Mouse (Mus musculus) R1 (cell line): ENCODE results near the gene Lhpp.
A peak's percentile ranks its signal among the peaks of the same experiment; 100 is the strongest.

Source experiments
- DNase-seq: peaks from one replicate; pipeline ENCODE4 v3.0.0-alpha.2; 2018; ENCODE audit warnings: low read depth, low spot score

The Lhpp gene

GRCm38 (mm10) chr7:132681831-132682230 lies 71.4 kb downstream of the Lhpp start:
- no peak for DNase-seq

DNA sequence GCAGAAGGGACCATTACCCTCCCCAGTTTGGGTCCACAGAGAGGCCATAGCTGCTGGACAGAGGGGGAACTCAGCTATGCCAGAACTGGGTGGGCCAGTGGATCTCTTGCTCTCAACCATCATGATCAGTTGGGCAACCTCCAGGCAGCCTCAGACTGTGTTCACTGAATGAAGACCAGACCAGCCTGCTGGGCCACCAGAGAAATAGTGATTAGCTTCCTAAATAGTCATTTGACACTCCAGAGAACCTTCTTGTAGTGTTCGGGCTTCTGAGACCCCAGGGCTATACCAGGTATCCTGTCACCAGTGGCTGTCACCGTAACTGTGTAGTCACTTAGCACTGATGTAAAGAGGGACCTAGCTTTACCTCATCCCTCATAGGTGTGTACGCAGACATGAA lies 71.9 kb downstream of the Lhpp start:
- DNase-seq = no peak

DNA sequence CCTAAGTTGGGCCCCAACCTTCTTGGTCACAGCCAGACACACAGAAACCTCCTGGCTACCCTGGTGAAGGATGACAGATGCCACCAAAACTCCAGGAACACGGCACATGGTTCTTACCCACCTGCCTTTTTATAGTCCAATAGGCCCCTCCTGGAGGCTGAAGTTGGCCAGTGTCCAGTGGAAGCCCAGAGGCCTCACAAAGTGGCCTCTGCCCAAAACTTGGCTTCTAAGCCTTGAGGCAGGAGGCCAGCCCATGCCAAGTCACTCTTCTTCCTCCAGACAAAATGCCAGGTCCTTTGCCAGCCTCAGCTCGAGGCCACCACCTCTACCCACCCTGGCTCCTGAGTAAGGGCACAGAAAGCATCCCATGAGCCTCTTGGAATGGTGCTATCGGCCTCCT lies 72.5 kb downstream of the Lhpp start:
- DNase-seq = no peak

- no peak for DNase-seq
These were observed 73.5 kb downstream of the Lhpp start for GRCm38 (mm10) chr7:132683923-132684322.

DNA sequence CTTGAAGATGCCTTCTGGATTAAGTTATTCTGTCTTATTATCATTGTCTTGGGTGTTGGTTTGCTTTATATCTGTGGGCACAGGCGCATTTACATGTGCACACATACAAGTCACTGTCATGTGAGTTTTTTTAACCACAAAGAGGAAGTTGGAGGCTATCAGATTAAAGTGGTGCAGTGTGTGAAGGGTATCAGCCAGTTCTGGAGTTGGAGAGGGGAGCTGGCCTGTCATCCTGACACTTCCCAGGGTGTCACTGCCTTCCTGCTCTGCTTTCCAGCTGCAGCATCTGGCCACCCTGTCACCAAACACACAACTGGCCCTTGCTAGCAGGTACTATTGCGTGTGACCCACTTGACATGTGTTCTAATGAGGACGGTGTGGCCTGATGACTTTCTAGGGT lies 76.1 kb downstream of the Lhpp start:
- DNase-seq = no peak

DNA sequence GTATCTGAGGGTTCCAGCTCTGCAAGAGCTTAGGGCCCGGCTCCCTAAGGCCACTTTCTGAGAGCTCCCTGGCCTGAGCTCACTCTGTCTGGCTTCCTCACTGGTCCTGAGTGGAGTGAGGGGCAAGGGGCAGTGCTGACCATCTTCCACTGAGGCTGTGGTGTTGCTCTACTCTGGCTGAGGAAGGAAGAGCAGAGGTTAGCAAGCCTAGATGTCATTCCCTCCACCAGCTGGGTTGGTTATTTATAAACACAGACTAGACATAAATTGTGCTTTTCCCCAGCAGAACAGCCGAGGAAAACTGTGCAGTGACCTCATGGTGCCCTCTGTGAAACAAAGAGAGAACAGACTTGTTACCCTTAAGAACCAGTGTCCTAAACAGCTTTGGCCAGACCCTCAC lies 77.5 kb downstream of the Lhpp start:
- DNase-seq = no peak

DNA sequence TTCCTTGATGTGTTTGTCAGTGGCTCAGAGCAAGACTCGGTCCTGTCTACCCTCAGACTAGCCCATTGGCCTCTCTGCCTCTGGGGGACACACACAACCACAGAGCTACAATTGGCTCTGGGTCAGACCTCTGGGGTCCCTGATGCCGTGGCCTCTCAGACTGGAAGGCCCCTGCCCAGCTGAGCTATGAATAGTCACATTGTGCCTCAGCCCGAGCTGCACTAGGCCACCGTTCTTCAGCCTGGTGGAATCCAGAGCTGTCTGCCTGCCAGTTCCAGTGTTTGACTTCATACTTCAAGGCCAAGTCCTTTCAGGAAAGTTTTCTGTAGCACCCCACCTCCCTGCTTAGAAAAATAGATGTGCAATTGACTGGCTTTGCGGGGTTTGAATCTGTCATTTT lies 78.3 kb downstream of the Lhpp start:
- no peak for DNase-seq

DNA sequence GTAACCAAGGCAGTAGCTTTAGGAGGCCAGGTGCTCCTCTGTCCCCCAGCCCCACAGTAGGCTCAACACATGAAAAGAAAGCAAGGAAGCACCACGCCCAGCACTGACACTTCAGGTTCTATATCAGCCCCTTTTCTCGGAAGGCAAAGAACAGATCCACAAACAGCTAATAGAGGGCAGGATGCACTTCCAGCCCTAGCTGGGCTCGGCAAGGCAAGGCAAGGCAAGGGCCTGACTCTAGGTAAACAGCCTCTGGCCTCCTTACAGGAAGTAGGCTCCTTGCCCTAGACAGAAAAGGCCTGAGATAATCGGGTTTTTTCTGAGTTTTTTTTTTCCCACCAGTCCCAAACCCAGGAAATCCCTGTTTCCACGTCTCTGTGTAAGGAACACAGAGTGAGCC lies 79.3 kb downstream of the Lhpp start:
- no peak for DNase-seq

DNA sequence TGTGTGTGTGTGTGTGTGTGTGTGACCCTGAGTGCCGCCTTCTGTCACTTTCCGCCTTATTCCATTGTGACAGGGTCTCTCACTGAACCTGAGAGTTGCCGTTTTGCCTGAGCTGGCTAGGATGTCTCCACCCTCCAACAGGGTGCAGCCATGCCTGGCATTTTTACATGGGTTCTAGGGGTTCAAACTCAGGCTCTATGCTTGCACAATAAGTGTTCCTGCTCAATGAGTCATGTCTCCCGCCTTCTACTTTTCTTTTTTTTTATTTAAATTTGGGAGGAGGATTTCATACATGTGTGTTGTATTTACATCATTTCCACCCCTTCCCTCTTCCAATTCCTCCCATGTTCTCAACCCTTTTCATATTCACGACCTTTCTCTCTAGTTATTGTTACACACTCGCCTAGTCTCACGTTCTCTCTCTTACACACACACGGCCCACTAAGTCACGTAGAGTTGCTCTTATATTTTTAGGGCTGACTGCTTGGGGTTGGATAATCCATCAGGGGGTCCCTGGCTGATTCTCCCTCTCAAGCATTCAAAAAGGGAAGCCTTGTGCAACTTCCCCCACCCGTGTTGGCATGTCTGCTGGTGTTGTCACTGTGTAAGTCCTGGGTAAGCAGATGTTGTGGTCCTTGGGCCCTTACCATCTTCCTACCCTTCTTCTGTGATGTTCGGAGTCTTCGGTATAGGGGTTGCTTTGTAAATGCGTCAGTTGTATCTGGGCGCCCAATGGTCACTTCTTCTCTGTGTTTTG lies 80.5 kb downstream of the Lhpp start:
- no peak for DNase-seq

GRCm38 (mm10) chr7:132692719-132693118 lies 82.3 kb downstream of the Lhpp start:
- DNase-seq = no peak

DNA sequence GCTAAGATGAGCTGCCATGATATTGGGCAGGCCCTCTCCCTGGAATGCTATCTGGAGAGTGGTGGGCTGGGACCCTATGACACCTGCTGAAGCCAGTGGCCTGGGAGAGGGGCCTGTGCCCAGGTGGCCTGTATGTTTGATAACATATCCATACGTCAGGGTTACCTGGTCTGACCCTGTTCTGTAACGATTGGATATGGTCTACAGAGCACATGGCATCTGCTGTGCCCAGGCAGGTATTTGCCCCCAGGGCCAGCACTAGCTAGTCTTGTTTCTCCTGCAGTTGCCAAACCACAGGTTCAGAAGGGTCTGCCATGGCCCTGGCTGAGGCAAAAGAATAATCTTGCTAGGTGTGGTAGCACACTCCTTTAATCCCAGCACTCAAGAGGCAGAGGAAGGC lies 83.1 kb downstream of the Lhpp start:
- DNase-seq = no peak

DNA sequence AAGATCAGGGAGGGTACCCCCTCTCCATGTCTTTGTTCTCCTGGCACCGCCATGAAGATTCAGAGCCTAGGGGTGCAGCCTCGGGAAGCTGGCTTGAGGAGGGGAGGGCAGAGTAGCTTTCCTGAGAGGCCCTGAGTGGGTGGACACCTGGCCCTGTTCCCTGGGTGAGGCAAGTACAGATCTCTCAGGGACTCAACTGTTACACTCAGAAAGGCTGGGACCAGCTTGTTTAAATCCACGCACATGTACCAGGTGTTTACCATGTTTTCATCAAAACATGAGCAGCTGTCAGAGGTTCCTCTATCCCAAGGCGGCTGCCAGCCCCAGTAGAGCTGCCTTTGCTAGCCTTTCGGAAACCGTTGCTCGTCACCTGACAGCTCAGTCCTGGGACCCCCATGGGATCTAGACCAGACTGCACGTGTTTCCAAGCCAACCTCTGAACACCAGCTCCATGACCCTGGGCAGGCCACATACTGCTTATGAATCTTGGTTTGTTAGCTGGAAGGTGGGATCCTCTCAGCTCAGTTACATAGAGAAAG lies 86.9 kb downstream of the Lhpp start:
- no peak for DNase-seq

DNA sequence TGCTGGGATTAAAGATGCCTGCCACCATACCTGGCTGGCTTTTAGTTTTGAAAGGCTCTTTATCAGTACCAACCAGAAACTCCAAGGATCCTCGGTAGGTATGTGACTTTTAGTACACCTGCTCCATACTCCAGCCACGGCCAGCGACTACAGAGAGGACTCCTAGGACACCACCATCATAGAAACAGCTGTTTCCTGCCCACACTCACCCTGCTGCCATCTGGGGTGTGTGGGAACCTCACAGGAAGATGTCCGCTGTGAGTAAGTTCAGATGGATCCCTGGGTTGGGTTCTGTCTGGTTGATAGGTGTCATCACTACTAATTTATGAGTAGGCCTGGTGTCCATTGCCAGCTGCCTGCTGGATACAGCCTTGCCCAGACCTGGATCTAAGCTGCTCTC lies 88.3 kb downstream of the Lhpp start:
- no peak for DNase-seq

- no peak for DNase-seq
These were observed 88.7 kb downstream of the Lhpp start for GRCm38 (mm10) chr7:132699165-132699564.

- DNase-seq = no peak
These were observed 89.2 kb downstream of the Lhpp start for GRCm38 (mm10) chr7:132699639-132700038.

- no peak for DNase-seq
These were observed 89.7 kb downstream of the Lhpp start for GRCm38 (mm10) chr7:132700107-132700506.

DNA sequence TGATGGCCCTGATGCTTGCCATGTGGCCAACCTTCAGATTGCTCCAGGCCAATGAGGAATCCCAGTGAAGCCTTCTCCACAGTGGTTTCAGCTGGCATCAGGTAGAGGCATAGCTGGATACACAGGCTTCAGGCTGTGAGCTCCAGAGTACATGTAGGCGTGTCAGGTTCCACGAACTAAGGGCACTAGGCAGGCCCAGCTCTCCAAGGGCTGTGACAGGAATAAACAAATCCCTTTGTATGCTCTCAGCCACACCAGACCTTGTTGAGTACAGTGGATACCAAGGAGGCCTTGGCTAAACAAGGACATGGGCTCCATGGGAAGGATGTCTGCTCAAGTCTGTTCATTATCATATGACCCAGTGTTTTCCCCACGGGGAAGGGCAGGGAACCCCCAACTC lies 91.0 kb downstream of the Lhpp start:
- no peak for DNase-seq

DNA sequence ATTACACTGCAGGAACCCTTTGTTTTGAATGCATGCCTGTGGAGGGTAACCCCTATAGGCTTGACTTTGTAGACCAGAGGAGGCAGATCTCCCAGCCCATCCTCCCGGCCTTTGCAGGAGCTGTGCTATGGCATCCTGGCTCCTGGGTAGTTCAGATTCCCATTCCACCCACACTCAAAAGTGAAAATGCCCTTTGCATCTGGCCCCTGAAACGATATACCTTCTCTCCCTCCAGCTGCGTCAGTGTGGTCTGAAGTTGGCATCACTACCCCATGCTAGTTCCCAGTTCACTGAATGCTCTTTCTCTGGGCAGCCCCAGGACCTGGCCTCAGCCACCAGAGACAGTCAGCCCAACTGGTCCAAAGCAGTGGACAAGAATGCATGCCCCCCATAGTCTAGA lies 91.6 kb downstream of the Lhpp start:
- DNase-seq = no peak

DNA sequence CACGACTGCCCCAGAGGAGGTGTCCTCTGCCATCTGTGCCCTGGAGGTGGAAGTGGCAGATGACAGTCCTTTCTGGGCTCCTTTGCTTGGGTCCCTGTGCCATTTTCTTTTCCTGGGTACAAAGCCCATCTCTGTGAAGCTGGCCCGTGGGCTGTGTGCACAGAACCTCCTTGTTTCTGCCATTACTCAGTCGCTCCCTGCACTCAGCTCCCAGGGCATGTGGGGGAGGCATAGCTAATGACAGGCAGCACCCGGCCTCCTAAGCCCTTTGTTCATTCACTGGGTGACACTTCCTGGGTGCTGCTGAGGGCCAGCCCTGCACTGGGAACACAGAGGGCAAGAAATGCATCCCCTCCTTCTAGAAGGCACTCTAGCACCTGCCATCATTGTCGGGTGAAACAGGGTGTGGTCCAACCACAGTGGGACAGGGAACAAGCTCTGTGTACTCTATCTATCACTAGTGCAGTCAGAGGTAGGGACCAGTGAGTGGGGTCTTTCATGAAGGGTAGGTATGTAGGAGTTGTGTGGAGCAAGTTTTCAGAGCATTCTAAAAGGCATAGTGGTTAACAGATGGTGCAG lies 92.1 kb downstream of the Lhpp start:
- no peak for DNase-seq

GRCm38 (mm10) chr7:132703515-132704309 lies 93.3 kb downstream of the Lhpp start:
- no peak for DNase-seq

- no peak for DNase-seq
These were observed 94.0 kb downstream of the Lhpp start for GRCm38 (mm10) chr7:132704310-132704875.

DNA sequence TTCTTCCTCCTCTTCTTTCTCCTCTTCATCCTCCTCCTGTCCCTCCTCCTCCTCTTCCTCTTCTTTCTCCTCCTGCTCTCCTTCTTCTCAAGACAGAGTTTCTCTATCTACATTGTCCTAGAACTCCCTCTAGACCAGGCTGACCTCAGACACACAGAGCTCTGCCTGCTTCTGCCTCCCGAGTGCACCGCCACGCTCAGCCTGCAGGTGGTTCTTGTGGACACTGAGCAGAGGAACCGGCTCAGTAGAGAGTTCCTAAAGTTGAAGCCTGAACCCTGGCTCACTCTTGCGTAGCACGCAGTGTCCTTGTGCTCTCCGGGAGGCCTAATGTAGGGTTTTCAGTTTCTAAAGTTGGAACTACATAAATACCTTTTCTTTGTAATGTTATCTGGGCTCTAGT lies 94.7 kb downstream of the Lhpp start:
- peak; percentile 45 for DNase-seq
